Mouse (Mus musculus) ovary, postnatal 10 days (tissue): ENCODE results near the gene Taar6.

Experiments
- DNase-seq: peaks from one replicate; pipeline ENCODE4 v3.0.0; 2022; ENCODE audit warnings: low spot score

Gene Taar6

DNA sequence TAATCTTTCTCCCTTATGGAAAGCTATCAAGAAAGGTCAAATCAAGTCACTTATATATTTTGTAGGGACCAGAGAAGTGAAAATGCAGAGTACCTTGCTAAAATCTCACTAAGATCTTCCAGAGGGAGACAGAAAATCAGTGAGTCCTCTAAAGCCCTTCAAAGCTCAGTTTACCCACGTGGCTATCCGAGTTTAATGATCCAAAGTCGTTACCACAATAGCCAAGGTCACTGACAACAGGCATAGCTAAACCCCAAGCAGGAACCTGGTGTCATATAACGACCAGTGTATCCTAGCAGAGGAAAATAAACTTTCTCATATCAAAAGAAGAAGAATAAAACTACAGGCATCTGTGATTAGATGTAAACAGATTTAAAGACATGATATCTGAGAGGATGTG lies 47.8 kb downstream of the Taar6 start:
- no peak for DNase-seq
